Mouse (Mus musculus) myocyte (in vitro differentiated cells): ENCODE results near the gene Pkib.

Experiments
- E2F4 ChIP-seq: IDR thresholded peaks from one replicate; pipeline ENCODE4 v1.6.1; 2011; ENCODE audit warnings: mild to moderate bottlenecking, control low read depth, moderate library complexity; ENCODE audit not compliant: insufficient read depth
- MAX ChIP-seq: IDR thresholded peaks from one replicate; pipeline ENCODE4 v1.6.1; 2011; ENCODE audit warnings: low read depth, mild to moderate bottlenecking, control low read depth
- POLR2A ChIP-seq: IDR thresholded peaks from one replicate; pipeline ENCODE4 v1.6.1; 2011; ENCODE audit warnings: low read depth, mild to moderate bottlenecking, control low read depth, moderate library complexity; ENCODE audit not compliant: insufficient read length

GRCm38 (mm10) chr10:57630557-57630956, 1.2 kb upstream of the Pkib start:
- TF ChIP-seq POLR2A = no peak
- TF ChIP-seq MAX = no peak
- TF ChIP-seq E2F4 = no peak
